Mouse (Mus musculus) urinary bladder, adult 2 months (tissue): ENCODE data around the gene Grem2. TPM values are rescaled to one million over a fixed set of nuclear protein-coding genes. Genes with fewer than 3 reads are reported as not detected.

Experiments
- DNase-seq: peaks from one replicate; pipeline ENCODE4 v3.0.0; 2022; ENCODE audit warnings: low spot score
- polyA plus RNA-seq: library from polyadenylated mRNA; depleted of rRNA; stranded (reverse); fragments of >200 nt; gene quantifications from 2 replicates; pipeline ENCODE4 v1.2.3, GENCODE M21; 2012

Gene Grem2
- polyA plus RNA-seq, 1 experiment = 17.1 TPM

DNA sequence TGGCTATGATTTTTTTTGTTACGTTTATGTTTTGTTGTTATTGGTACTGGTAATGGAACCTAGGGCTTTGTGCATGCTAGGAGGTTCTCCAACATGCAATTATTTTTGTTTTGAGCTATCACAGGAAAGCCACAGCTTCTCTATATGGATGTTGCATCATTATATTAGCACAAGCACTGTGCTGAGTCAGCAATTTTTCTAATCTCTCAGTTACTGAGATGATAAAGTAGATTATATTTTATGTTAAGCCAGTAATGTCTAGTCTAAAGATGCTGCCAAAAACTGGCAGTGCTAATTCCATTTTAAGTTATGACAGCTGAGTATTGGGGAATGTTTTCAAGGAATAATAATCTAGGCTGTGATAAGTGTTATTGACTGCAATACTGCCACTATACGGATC lies 133.0 kb downstream of the Grem2 start:
- no peak for DNase-seq
